Mouse (Mus musculus) embryonic facial prominence, embryonic 11.5 days (tissue): Measurements from ENCODE around the gene Gabbr2. TPM values are rescaled to one million over a fixed set of nuclear protein-coding genes. Genes with fewer than 3 reads are reported as not detected.

Experiments used
- ATAC-seq: fragments of 200-750 bp; cut with Nextera tagmentation; replicated peaks from 2 replicates; pipeline ENCODE4 v1.8.0; 2017; ENCODE audit warnings: low read depth; ENCODE audit not compliant: insufficient number of reproducible peaks, low FRiP score, low TSS enrichment
- DNase-seq: peaks from one replicate; pipeline ENCODE4 v3.0.0-alpha.2; 2015; ENCODE audit warnings: low spot score
- H3K27ac ChIP-seq: fragments of 300-500 bp; sonication (generic); replicated peaks from 2 replicates; pipeline ENCODE4 v1.5.1; 2014; ENCODE audit warnings: mild to moderate bottlenecking, low read depth, low read length, control low read depth
- H3K27me3 ChIP-seq: fragments of 300-500 bp; sonication (generic); 2 replicates; pipeline ENCODE4 v1.6.1; 2014; ENCODE audit warnings: mild to moderate bottlenecking, low read length, moderate library complexity, mixed read lengths; ENCODE audit not compliant: control insufficient read depth, insufficient read depth
- H3K36me3 ChIP-seq: fragments of 300-500 bp; sonication (generic); replicated peaks from 2 replicates; pipeline ENCODE4 v1.6.1; 2014; ENCODE audit warnings: low read depth, mild to moderate bottlenecking, low read length, moderate library complexity, mixed read lengths; ENCODE audit not compliant: control insufficient read depth, insufficient read depth
- H3K4me1 ChIP-seq: fragments of 300-500 bp; sonication (generic); 2 replicates; pipeline ENCODE4 v1.6.1; 2014; ENCODE audit warnings: low read length, mixed read lengths; ENCODE audit not compliant: control insufficient read depth, insufficient read depth
- H3K4me2 ChIP-seq: fragments of 300-500 bp; sonication (generic); 2 replicates; pipeline ENCODE4 v1.6.1; 2014; ENCODE audit warnings: low read depth, mild to moderate bottlenecking, control low read depth, low read length, moderate library complexity
- H3K4me3 ChIP-seq: fragments of 300-500 bp; sonication (generic); 2 replicates; pipeline ENCODE4 v1.5.1; 2014; ENCODE audit warnings: low read depth, low read length, control low read depth
- H3K9ac ChIP-seq: fragments of 300-500 bp; sonication (generic); replicated peaks from 2 replicates; pipeline ENCODE4 v1.6.1; 2014; ENCODE audit warnings: mild to moderate bottlenecking, control low read depth, low read length
- H3K9me3 ChIP-seq: fragments of 300-500 bp; sonication (generic); replicated peaks from 2 replicates; pipeline ENCODE4 v1.6.1; 2016; ENCODE audit warnings: mild to moderate bottlenecking, low read length, inconsistent platforms, mixed read lengths; ENCODE audit not compliant: control insufficient read depth
- WGBS: fragments of 180-500 bp; shearing (Covaris S2); extraction: QIAGEN DNeasy Blood & Tissue Kit; methylation state at CpG from one replicate; pipeline ENCODE4 v1.1.7; 2014; 5-methylcytosine and 5-hydroxymethylcytosine counted together
- polyA plus RNA-seq: library from polyadenylated mRNA; unstranded; fragments of >200 nt; fragmentation: Nextera tagmentation; extraction: Ambion mirVana; gene quantifications from 2 replicates; pipeline ENCODE4 v1.2.1, GENCODE M21; 2014

Gabbr2 gene
- polyA plus RNA-seq, 1 experiment from 2014 or later: 0.25 TPM

GRCm38 (mm10) chr4:46690023-46690420 lies 301.7 kb downstream of the Gabbr2 start:
- WGBS: 81% methylated on average over 8 of the region's 8 CpGs
- no peaks in the 10 kb centered on the region for H3K4me1 ChIP-seq
- no peaks in the 10 kb centered on the region for H3K27me3 ChIP-seq
- H3K36me3 ChIP-seq: no peaks in the 10 kb centered on the region
- no peak for ATAC-seq
- no peak for DNase-seq
- no peak overlapping the region for H3K4me3 ChIP-seq
- no peak overlapping the region for H3K9ac ChIP-seq
- no peak overlapping the region for H3K4me2 ChIP-seq
- no peak overlapping the region for H3K27ac ChIP-seq
- H3K9me3 ChIP-seq: no peaks in the 10 kb centered on the region

DNA sequence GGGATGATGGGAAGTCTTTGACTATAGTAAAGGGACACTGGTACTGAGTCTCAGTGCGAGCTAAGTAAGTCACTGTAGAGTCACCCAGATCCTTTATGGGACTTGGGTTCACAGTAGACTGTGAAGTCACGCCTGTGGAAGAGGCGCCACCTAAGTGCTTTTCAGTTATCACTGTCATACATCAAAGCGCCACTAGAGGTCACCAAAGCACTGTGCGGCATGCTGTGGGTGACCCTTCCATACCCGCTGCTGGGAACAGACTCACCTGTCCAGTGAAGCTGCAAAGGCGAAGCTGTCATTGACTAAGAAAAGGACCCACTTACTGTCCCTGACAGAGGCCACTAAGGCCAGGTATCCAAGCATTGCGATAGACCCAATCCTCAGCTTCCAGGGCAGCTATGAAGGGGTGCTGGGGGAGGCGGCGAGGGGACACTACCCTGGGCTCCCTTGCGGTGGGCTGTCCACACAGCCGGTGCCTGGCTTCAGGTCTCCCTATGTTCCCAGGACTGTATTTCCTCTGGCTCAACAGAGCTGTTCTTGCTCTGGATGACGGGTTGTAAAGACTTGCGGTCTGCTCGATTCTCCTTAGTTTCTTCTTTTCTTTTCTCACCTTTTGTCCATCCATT lies 302.2 kb downstream of the Gabbr2 start:
- H3K9ac ChIP-seq: no peak overlapping the region
- DNase-seq (peak; percentile 86), ATAC-seq (peak; percentile 49)
- 44% methylated on average over 15 of the region's 15 CpGs for WGBS
- H3K9me3 ChIP-seq: no peaks in the 10 kb centered on the region
- no peak overlapping the region for H3K4me2 ChIP-seq
- H3K4me1 ChIP-seq: no peaks in the 10 kb centered on the region
- H3K36me3 ChIP-seq: no peaks in the 10 kb centered on the region
- no peak overlapping the region for H3K27ac ChIP-seq
- no peak overlapping the region for H3K4me3 ChIP-seq
- H3K27me3 ChIP-seq: no peaks in the 10 kb centered on the region

- Histone ChIP-seq H3K27ac (no peak overlapping the region), H3K36me3 (no peaks in the 10 kb centered on the region), H3K9me3 (no peaks in the 10 kb centered on the region), H3K4me3 (no peak overlapping the region), H3K4me2 (no peak overlapping the region), H3K27me3 (no peaks in the 10 kb centered on the region), H3K4me1 (no peaks in the 10 kb centered on the region), H3K9ac (no peak overlapping the region)
- WGBS: 67% methylated on average over 14 of the region's 14 CpGs
- ATAC-seq (no peak), DNase-seq (no peak)
These were observed 303.4 kb downstream of the Gabbr2 start for GRCm38 (mm10) chr4:46688213-46688832.

DNA sequence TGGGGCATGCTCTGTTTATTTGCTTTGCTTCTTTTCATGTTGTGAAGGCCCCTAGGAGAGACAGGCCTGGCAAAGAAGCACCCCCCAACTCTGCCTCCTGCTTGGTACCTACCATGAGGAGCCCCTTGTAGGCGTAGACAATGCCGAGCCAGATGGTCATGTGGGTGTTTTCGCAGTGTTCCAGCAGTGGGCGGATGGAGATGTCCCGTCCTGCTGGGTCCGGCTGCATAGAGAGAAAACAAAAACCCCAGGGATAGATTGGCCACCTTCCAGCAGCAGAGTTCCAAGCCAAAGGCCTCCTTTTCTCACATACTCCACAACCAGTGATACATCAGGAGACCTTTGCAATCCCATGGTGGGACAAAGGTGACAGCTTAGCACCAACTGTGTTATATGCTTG lies 307.5 kb downstream of the Gabbr2 start:
- ATAC-seq: no peak

GRCm38 (mm10) chr4:46676646-46677045 lies 315.0 kb downstream of the Gabbr2 start:
- Histone ChIP-seq H3K4me3 (no peak overlapping the region), H3K27me3 (no peaks in the 10 kb centered on the region), H3K4me2 (no peak overlapping the region), H3K9ac (no peak overlapping the region), H3K9me3 (no peaks in the 10 kb centered on the region), H3K4me1 (no peaks in the 10 kb centered on the region), H3K27ac (no peak overlapping the region), H3K36me3 (no peaks in the 10 kb centered on the region)
- 78% methylated on average over 3 of the region's 3 CpGs for WGBS
- DNase-seq: no peak
- no peak for ATAC-seq

More for the DNA sequence above, 307.5 kb downstream of the Gabbr2 start:
- Histone ChIP-seq H3K4me1 (no peaks in the 10 kb centered on the region), H3K27me3 (no peaks in the 10 kb centered on the region), H3K4me2 (no peak overlapping the region), H3K9me3 (no peaks in the 10 kb centered on the region), H3K36me3 (no peaks in the 10 kb centered on the region), H3K27ac (no peak overlapping the region), H3K9ac (no peak overlapping the region), H3K4me3 (no peak overlapping the region)
- DNase-seq: no peak
- WGBS: 67% methylated on average over 6 of the region's 6 CpGs

GRCm38 (mm10) chr4:46675992-46676391 lies 315.7 kb downstream of the Gabbr2 start:
- no peaks in the 10 kb centered on the region for H3K36me3 ChIP-seq
- no peak overlapping the region for H3K4me3 ChIP-seq
- ATAC-seq: no peak
- WGBS: 53% methylated on average over 4 of the region's 4 CpGs
- no peaks in the 10 kb centered on the region for H3K4me1 ChIP-seq
- no peak overlapping the region for H3K27ac ChIP-seq
- H3K9me3 ChIP-seq: no peaks in the 10 kb centered on the region
- DNase-seq: no peak
- no peak overlapping the region for H3K4me2 ChIP-seq
- H3K27me3 ChIP-seq: no peaks in the 10 kb centered on the region
- no peak overlapping the region for H3K9ac ChIP-seq

- H3K9ac ChIP-seq: no peak overlapping the region
- no peaks in the 10 kb centered on the region for H3K4me1 ChIP-seq
- no peaks in the 10 kb centered on the region for H3K27me3 ChIP-seq
- no peak overlapping the region for H3K4me2 ChIP-seq
- ATAC-seq (no peak), DNase-seq (no peak)
- WGBS: 71% methylated on average over 11 of the region's 11 CpGs
- no peaks in the 10 kb centered on the region for H3K36me3 ChIP-seq
- H3K9me3 ChIP-seq: no peaks in the 10 kb centered on the region
- no peak overlapping the region for H3K4me3 ChIP-seq
- no peak overlapping the region for H3K27ac ChIP-seq
These were observed 316.3 kb downstream of the Gabbr2 start for GRCm38 (mm10) chr4:46675272-46675785.

- Histone ChIP-seq H3K27ac (no peak overlapping the region), H3K27me3 (no peaks in the 10 kb centered on the region), H3K4me3 (no peak overlapping the region), H3K36me3 (no peaks in the 10 kb centered on the region), H3K9ac (no peak overlapping the region), H3K9me3 (no peaks in the 10 kb centered on the region), H3K4me1 (no peaks in the 10 kb centered on the region), H3K4me2 (no peak overlapping the region)
- DNase-seq (no peak), ATAC-seq (no peak)
- WGBS: 76% methylated on average over 11 of the region's 11 CpGs
These were observed 323.1 kb downstream of the Gabbr2 start for GRCm38 (mm10) chr4:46668620-46669019.
